Mouse (Mus musculus) forebrain, embryonic 14.5 days (tissue): Measurements from ENCODE around the gene Itga11. TPM values are rescaled to one million over a fixed set of nuclear protein-coding genes. Genes with fewer than 3 reads are reported as not detected.

Experiments used
- ATAC-seq: fragments of 200-750 bp; cut with Nextera tagmentation; 2 replicates; pipeline ENCODE4 v1.8.0; 2017; ENCODE audit warnings: mild to moderate bottlenecking, moderate library complexity
- DNase-seq: peaks from one replicate; pipeline ENCODE4 v3.0.0-alpha.2; 2015; ENCODE audit warnings: low spot score
- H3K27ac ChIP-seq: fragments of 300-500 bp; sonication (generic); 2 replicates; pipeline ENCODE4 v1.5.1; 2014; ENCODE audit warnings: low read depth, mild to moderate bottlenecking, control low read depth, low read length, moderate library complexity
- H3K27me3 ChIP-seq: fragments of 300-500 bp; sonication (generic); replicated peaks from 2 replicates; pipeline ENCODE4 v1.6.1; 2014; ENCODE audit warnings: low read length, control low read depth, mixed read lengths; ENCODE audit not compliant: control insufficient read depth, insufficient read depth
- H3K36me3 ChIP-seq: fragments of 300-500 bp; sonication (generic); 2 replicates; pipeline ENCODE4 v1.6.1; 2014; ENCODE audit warnings: low read length, control low read depth; ENCODE audit not compliant: control insufficient read depth, insufficient read depth
- H3K4me1 ChIP-seq: fragments of 300-500 bp; sonication (generic); 2 replicates; pipeline ENCODE4 v1.6.1; 2014; ENCODE audit warnings: antibody characterized with exemption, low read length, control low read depth; ENCODE audit not compliant: control insufficient read depth, insufficient read depth
- H3K4me2 ChIP-seq: fragments of 300-500 bp; sonication (generic); 2 replicates; pipeline ENCODE4 v1.6.1; 2014; ENCODE audit warnings: mild to moderate bottlenecking, control low read depth, low read length
- H3K4me3 ChIP-seq: fragments of 300-500 bp; sonication (generic); 2 replicates; pipeline ENCODE4 v1.5.1; 2014; ENCODE audit warnings: low read depth, low read length, control low read depth
- H3K9ac ChIP-seq: fragments of 300-500 bp; sonication (generic); 2 replicates; pipeline ENCODE4 v1.6.1; 2014; ENCODE audit warnings: mild to moderate bottlenecking, low read length, control low read depth, moderate library complexity
- H3K9me3 ChIP-seq: fragments of 300-500 bp; sonication (generic); replicated peaks from 2 replicates; pipeline ENCODE4 v1.6.1; 2016; ENCODE audit warnings: low read length, control low read depth, mixed read lengths; ENCODE audit not compliant: control insufficient read depth
- WGBS: fragments of 180-500 bp; shearing (Covaris S2); extraction: QIAGEN DNeasy Blood & Tissue Kit; methylation state at CpG from one replicate; pipeline ENCODE4 v1.1.7; 2014; 5-methylcytosine and 5-hydroxymethylcytosine counted together
- polyA plus RNA-seq: library from polyadenylated mRNA; unstranded; fragments of >200 nt; fragmentation: Nextera tagmentation; extraction: Ambion mirVana; gene quantifications from 2 replicates; pipeline ENCODE4 v1.2.1, GENCODE M21; 2014

The Itga11 gene
- polyA plus RNA-seq, 1 experiment from 2014 or later: 0.85 TPM

- Histone ChIP-seq H3K4me2 (no peak overlapping the region), H3K9ac (no peak overlapping the region), H3K27me3 (no peaks in the 10 kb centered on the region), H3K27ac (no peak overlapping the region), H3K4me1 (no peaks in the 10 kb centered on the region), H3K4me3 (no peak overlapping the region), H3K9me3 (no peaks in the 10 kb centered on the region), H3K36me3 (no peaks in the 10 kb centered on the region)
- 88% methylated on average over 4 of the region's 4 CpGs for WGBS
- no peak for ATAC-seq
- no peak for DNase-seq
Observed at GRCm38 (mm10) chr9:62668503-62668902, 9.1 kb upstream of the Itga11 start.

GRCm38 (mm10) chr9:62673241-62673640, 4.4 kb upstream of the Itga11 start:
- Histone ChIP-seq H3K4me3 (no peak overlapping the region), H3K9me3 (no peaks in the 10 kb centered on the region), H3K27me3 (peaks cover 17% of the 10 kb centered on the region), H3K27ac (no peak overlapping the region), H3K9ac (no peak overlapping the region), H3K36me3 (no peaks in the 10 kb centered on the region), H3K4me1 (peaks cover 6% of the 10 kb centered on the region; the same call in 1 of the 2 replicates), H3K4me2 (no peak overlapping the region)
- 78% methylated on average over 7 of the region's 7 CpGs for WGBS
- DNase-seq (no peak), ATAC-seq (no peak)

DNA sequence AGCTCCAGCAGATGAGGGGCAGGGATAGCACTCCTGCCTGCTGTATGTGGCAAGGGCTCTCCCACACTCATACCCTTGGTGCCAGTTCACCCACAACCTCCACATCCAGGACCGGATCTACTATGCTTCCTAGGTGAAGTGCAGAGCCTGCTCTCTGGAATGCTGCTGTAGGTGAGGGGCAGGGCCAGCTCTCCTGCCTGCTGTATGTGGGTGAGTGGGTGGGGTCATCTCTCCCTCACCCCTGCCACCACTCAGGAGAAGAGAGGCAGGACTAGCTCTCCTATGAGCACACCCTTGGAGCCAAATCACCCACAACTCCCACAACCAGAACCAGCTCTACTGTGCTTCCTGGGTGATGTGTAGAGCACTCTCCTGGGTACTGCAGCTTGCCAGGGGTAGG, 2.5 kb upstream of the Itga11 start:
- no peak overlapping the region for H3K27ac ChIP-seq
- 79% methylated on average over 1 of the region's 1 CpGs for WGBS
- no peak for ATAC-seq

GRCm38 (mm10) chr9:62678550-62679155, 1.0 kb downstream of the Itga11 start:
- no peak for ATAC-seq
- Histone ChIP-seq H3K9ac (peak overlapping the region; percentile 8; the same call in 1 of the 2 replicates), H3K27ac (no peak overlapping the region), H3K9me3 (no peaks in the 10 kb centered on the region), H3K4me2 (peak overlapping the region; percentile 57), H3K27me3 (peaks cover 18% of the 10 kb centered on the region), H3K4me1 (peaks cover 8% of the 10 kb centered on the region; the same call in 1 of the 2 replicates), H3K4me3 (peak overlapping the region; percentile 16), H3K36me3 (no peaks in the 10 kb centered on the region)
- DNase-seq: peak; percentile 29
- WGBS: 6% methylated on average over 22 of the region's 22 CpGs

More for the DNA sequence above, 2.5 kb upstream of the Itga11 start:
- DNase-seq: no peak
- Histone ChIP-seq H3K4me1 (peaks cover 8% of the 10 kb centered on the region; the same call in 1 of the 2 replicates), H3K9me3 (no peaks in the 10 kb centered on the region), H3K4me3 (no peak overlapping the region), H3K27me3 (peaks cover 18% of the 10 kb centered on the region), H3K36me3 (no peaks in the 10 kb centered on the region), H3K9ac (no peak overlapping the region), H3K4me2 (no peak overlapping the region)

DNA sequence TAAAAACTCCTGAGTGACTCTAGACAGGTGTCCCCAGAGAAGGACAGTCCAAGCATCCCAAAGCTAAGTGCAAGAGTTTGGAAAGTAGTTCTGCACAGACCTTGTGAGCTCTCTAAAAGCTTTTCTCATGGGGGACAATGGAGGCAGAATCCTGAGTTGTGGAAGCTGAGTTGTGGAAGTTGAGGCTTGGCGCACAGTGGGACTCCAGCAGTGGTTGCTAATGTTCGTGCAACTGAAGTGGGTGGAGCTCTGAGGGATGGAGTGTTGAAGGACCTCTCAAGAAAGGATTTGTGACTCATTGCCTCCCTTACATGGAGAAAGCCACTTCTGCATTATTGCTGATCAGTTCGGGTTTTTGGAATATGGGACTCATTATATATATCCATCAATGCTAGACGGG, 1.8 kb downstream of the Itga11 start:
- Histone ChIP-seq H3K27me3 (peaks cover 18% of the 10 kb centered on the region), H3K9ac (no peak overlapping the region), H3K36me3 (no peaks in the 10 kb centered on the region), H3K4me2 (no peak overlapping the region), H3K4me1 (peaks cover 8% of the 10 kb centered on the region; the same call in 1 of the 2 replicates), H3K9me3 (no peaks in the 10 kb centered on the region), H3K27ac (no peak overlapping the region), H3K4me3 (no peak overlapping the region)
- no peak for DNase-seq
- WGBS: 69% methylated on average over 4 of the region's 4 CpGs
- ATAC-seq: no peak

- Histone ChIP-seq H3K27ac (no peak overlapping the region), H3K4me3 (no peak overlapping the region), H3K4me1 (no peaks in the 10 kb centered on the region), H3K4me2 (no peak overlapping the region), H3K36me3 (no peaks in the 10 kb centered on the region), H3K27me3 (no peaks in the 10 kb centered on the region; the same call in 1 of the 2 replicates), H3K9ac (no peak overlapping the region), H3K9me3 (no peaks in the 10 kb centered on the region)
- ATAC-seq (no peak), DNase-seq (no peak)
- WGBS: 84% methylated on average over 7 of the region's 7 CpGs
Observed at GRCm38 (mm10) chr9:62684311-62684710, 6.7 kb downstream of the Itga11 start.

DNA sequence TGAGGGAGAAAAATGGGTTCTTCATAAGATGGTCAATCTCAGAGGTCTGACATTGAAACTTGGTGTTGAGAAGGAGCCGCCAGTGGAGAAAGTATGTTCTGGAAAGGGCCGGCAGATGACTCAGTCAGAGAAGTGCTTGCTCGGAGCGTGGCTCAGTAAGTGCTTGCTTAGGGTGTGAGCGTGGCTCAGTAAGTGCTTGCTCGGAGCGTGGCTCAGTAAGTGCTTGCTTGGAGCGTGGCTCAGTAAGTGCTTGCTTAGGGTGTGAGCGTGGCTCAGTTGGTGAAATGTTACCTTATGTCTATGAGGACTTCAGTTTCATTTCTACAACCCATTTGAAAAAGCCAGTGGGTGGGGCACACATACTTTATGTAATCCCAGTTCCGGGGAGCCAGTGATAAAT, 12.1 kb downstream of the Itga11 start:
- H3K9me3 ChIP-seq: no peaks in the 10 kb centered on the region
- H3K9ac ChIP-seq: no peak overlapping the region
- no peak overlapping the region for H3K27ac ChIP-seq
- ATAC-seq: no peak
- no peaks in the 10 kb centered on the region for H3K27me3 ChIP-seq
- H3K4me1 ChIP-seq: no peaks in the 10 kb centered on the region
- no peak overlapping the region for H3K4me2 ChIP-seq
- 95% methylated on average over 10 of the region's 10 CpGs for WGBS
- H3K4me3 ChIP-seq: no peak overlapping the region
- H3K36me3 ChIP-seq: no peaks in the 10 kb centered on the region
- DNase-seq: no peak

DNA sequence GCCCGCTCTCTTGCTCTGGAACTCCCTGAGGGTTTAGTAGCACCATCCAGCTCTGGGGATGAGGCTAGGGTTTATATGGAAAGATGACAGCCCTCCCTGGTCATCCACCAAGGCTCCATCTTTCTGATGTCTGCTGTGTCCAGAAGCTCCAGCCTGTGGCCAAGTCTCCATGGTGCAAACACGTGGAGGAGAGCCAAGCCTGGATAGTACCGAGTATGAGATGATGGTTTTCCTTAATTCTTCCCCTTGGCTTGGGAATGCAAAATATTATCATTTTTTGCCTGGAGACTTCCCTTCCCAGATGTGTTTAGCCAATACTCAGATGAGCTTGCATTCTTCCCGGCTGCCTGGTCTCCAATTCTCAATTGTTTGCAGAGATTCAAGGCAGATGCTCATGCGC, 16.4 kb downstream of the Itga11 start:
- Histone ChIP-seq H3K4me1 (no peaks in the 10 kb centered on the region), H3K4me2 (no peak overlapping the region), H3K36me3 (no peaks in the 10 kb centered on the region), H3K27me3 (no peaks in the 10 kb centered on the region), H3K4me3 (no peak overlapping the region), H3K9me3 (no peaks in the 10 kb centered on the region), H3K9ac (no peak overlapping the region), H3K27ac (no peak overlapping the region)
- DNase-seq: no peak
- WGBS: 92% methylated on average over 5 of the region's 5 CpGs
- ATAC-seq: no peak

DNA sequence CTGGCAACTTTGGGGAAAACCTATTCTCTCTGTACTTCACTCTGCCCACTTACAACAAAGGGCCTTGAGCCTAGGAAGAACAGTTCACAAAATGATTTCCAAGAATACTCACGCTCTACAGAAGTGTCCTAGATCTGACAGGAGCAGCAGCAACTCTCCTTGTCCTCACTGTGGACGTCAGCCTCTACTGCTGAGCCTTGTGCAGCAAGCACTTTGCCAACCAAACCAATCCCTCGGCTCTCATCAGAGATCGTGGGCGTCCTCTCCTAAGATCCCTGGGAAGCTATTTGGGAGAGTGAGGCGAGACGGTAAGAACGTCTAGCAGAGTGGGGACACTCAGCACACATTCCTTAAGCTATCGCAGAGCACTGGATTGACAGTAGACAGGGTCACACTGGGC, 17.6 kb downstream of the Itga11 start:
- ATAC-seq (no peak), DNase-seq (no peak)
- no peaks in the 10 kb centered on the region for H3K4me1 ChIP-seq
- no peak overlapping the region for H3K9ac ChIP-seq
- H3K36me3 ChIP-seq: no peaks in the 10 kb centered on the region
- H3K4me3 ChIP-seq: no peak overlapping the region
- no peak overlapping the region for H3K4me2 ChIP-seq
- H3K27me3 ChIP-seq: no peaks in the 10 kb centered on the region
- 86% methylated on average over 9 of the region's 9 CpGs for WGBS
- H3K9me3 ChIP-seq: no peaks in the 10 kb centered on the region
- H3K27ac ChIP-seq: no peak overlapping the region
